Mouse (Mus musculus): Measurements from ENCODE around the gene M6pr.

- TF ChIP-seq CTCF (IDR thresholded peaks at IDR 0.05; ENCODE audit: borderline replicate concordance, control insufficient read depth, extremely low read depth, insufficient read depth, low read length, poor library complexity) = no peak
- TF ChIP-seq POLR2A (IDR thresholded peaks at IDR 0.05; ENCODE audit: control insufficient read depth, extremely low read depth, insufficient read depth, low read length, poor library complexity) = no peak
Measured at GRCm38 (mm10) chr6:122355909-122356308, 47.4 kb downstream of the M6pr start.
